Mouse (Mus musculus) forebrain, embryonic 15.5 days (tissue): ENCODE measurements around the gene Zfp759. TPM values are rescaled to one million over a fixed set of nuclear protein-coding genes. Genes with fewer than 3 reads are reported as not detected.
"Not testable (repeated sequence)": the region's sequence is repeated elsewhere in the genome, so short reads cannot be mapped to it uniquely, and the experiment has no call there.

ENCODE experiments used
- ATAC-seq: fragments of 200-750 bp; cut with Nextera tagmentation; replicated peaks from 2 replicates; pipeline ENCODE4 v1.8.0; 2017; ENCODE audit warnings: mild to moderate bottlenecking, moderate TSS enrichment, moderate library complexity
- H3K27ac ChIP-seq: fragments of 300-500 bp; sonication (generic); replicated peaks from 2 replicates; pipeline ENCODE4 v1.5.1; 2015; ENCODE audit warnings: mild to moderate bottlenecking, inconsistent platforms
- H3K27me3 ChIP-seq: fragments of 300-500 bp; sonication (generic); 2 replicates; pipeline ENCODE4 v1.6.1; 2015; ENCODE audit warnings: inconsistent platforms
- H3K36me3 ChIP-seq: fragments of 300-500 bp; sonication (generic); 2 replicates; pipeline ENCODE4 v1.6.1; 2015; ENCODE audit warnings: mild to moderate bottlenecking, inconsistent platforms
- H3K4me1 ChIP-seq: fragments of 300-500 bp; sonication (generic); 2 replicates; pipeline ENCODE4 v1.6.1; 2015; ENCODE audit warnings: inconsistent platforms
- H3K4me2 ChIP-seq: fragments of 300-500 bp; sonication (generic); replicated peaks from 2 replicates; pipeline ENCODE4 v1.6.1; 2015; ENCODE audit warnings: mild to moderate bottlenecking, inconsistent platforms
- H3K4me3 ChIP-seq: fragments of 300-500 bp; sonication (generic); 2 replicates; pipeline ENCODE4 v1.5.1; 2015; ENCODE audit warnings: mild to moderate bottlenecking, inconsistent platforms
- H3K9ac ChIP-seq: fragments of 300-500 bp; sonication (generic); replicated peaks from 2 replicates; pipeline ENCODE4 v1.6.1; 2015; ENCODE audit warnings: mild to moderate bottlenecking, inconsistent platforms
- H3K9me3 ChIP-seq: fragments of 300-500 bp; sonication (generic); 2 replicates; pipeline ENCODE4 v1.6.1; 2016; ENCODE audit warnings: inconsistent platforms
- WGBS: fragments of 180-500 bp; shearing (Covaris S2); methylation state at CpG from one replicate; pipeline ENCODE4 v1.1.7; 2015; ENCODE audit warnings: mixed read lengths; 5-methylcytosine and 5-hydroxymethylcytosine counted together
- polyA plus RNA-seq: library from polyadenylated mRNA; unstranded; fragments of >200 nt; fragmentation: Nextera tagmentation; extraction: Ambion mirVana; gene quantifications from 2 replicates; pipeline ENCODE4 v1.2.1, GENCODE M21; 2015

Gene Zfp759
- 3.5 and 3.6 TPM in 2 replicates for polyA plus RNA-seq

DNA sequence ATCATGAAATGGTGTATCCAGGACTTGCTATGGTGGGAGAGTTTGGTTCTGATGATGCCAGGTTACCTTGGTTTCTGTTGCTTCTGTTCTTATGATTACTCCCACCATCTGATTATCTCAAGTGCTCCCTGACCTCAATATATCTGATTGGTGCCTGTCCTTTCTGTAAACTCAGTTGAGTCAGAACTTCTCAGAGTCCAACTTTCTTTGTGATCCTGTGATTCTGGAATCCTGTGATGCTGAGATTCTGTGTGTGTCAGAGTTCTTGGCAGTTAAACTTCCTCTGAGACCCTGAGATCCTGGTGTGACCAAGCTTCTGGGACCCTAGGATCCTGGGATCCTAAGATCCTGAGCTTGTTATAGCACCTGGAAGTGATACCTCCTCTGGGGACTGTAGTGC, at the start of gene Zfp759:
TSS of gene Zfp759 (plus strand) at position 301 of the 400 bp plus-strand sequence.
- H3K4me1 ChIP-seq, H3K9ac ChIP-seq, H3K9me3 ChIP-seq, H3K27me3 ChIP-seq, ATAC-seq, H3K36me3 ChIP-seq, H3K4me2 ChIP-seq, H3K27ac ChIP-seq, H3K4me3 ChIP-seq: not testable (repeated sequence)

- Histone ChIP-seq H3K9me3 (peaks cover 57% of the 10 kb centered on the region), H3K4me1 (no peaks in the 10 kb centered on the region), H3K9ac (no peak overlapping the region), H3K27me3 (no peaks in the 10 kb centered on the region), H3K27ac (no peak overlapping the region), H3K4me3 (no peak overlapping the region), H3K4me2 (no peak overlapping the region), H3K36me3 (peaks cover 69% of the 10 kb centered on the region)
- WGBS, result 92% methylated on average over 2 of the region's 2 CpGs
- ATAC-seq, result no peak
Measured at GRCm38 (mm10) chr13:67072786-67073185, 48.7 kb upstream of the Zfp759 start.

- no peak overlapping the region for H3K4me2 ChIP-seq
- H3K36me3 ChIP-seq, result peaks cover 52% of the 10 kb centered on the region
- H3K9me3 ChIP-seq, result peaks cover 34% of the 10 kb centered on the region
- no peak for ATAC-seq
- H3K4me3 ChIP-seq, result no peak overlapping the region
- no peaks in the 10 kb centered on the region for H3K27me3 ChIP-seq
- no peak overlapping the region for H3K9ac ChIP-seq
- H3K27ac ChIP-seq, result no peak overlapping the region
- peaks cover 16% of the 10 kb centered on the region for H3K4me1 ChIP-seq
- 96% methylated on average over 2 of the region's 2 CpGs for WGBS
Measured at GRCm38 (mm10) chr13:67077244-67077643, 44.2 kb upstream of the Zfp759 start.

- Histone ChIP-seq H3K4me2 (peak overlapping the region; percentile 77), H3K4me1 (peaks cover 16% of the 10 kb centered on the region), H3K9ac (peak overlapping the region; percentile 70), H3K9me3 (peaks cover 8% of the 10 kb centered on the region; the same call in 1 of the 2 replicates), H3K27ac (peak overlapping the region; percentile 68), H3K4me3 (peak overlapping the region; percentile 79), H3K36me3 (peaks cover 24% of the 10 kb centered on the region), H3K27me3 (no peaks in the 10 kb centered on the region)
- peak; percentile 97 for ATAC-seq
- WGBS, result under 1% methylated on average over 24 of the region's 24 CpGs
Measured at GRCm38 (mm10) chr13:67081142-67081713, 40.2 kb upstream of the Zfp759 start.

- peaks cover 16% of the 10 kb centered on the region for H3K4me1 ChIP-seq
- peaks cover 17% of the 10 kb centered on the region for H3K36me3 ChIP-seq
- ATAC-seq, result 0 out of 2 replicates have a peak, but pooled peaks have one; percentile 3
- H3K27me3 ChIP-seq, result no peaks in the 10 kb centered on the region
- peak overlapping the region; percentile 70 for H3K9ac ChIP-seq
- peak overlapping the region; percentile 79 for H3K4me3 ChIP-seq
- peak overlapping the region; percentile 68 for H3K27ac ChIP-seq
- WGBS, result 84% methylated on average over 1 of the region's 1 CpGs
- peak overlapping the region; percentile 77 for H3K4me2 ChIP-seq
- H3K9me3 ChIP-seq, result peaks cover 8% of the 10 kb centered on the region; the same call in 1 of the 2 replicates
Measured at GRCm38 (mm10) chr13:67081946-67082345, 39.5 kb upstream of the Zfp759 start.

GRCm38 (mm10) chr13:67090154-67090553, 31.3 kb upstream of the Zfp759 start:
- Histone ChIP-seq H3K4me3 (no peak overlapping the region), H3K36me3 (no peaks in the 10 kb centered on the region), H3K27ac (no peak overlapping the region), H3K4me1 (no peaks in the 10 kb centered on the region), H3K9me3 (no peaks in the 10 kb centered on the region), H3K27me3 (no peaks in the 10 kb centered on the region), H3K4me2 (no peak overlapping the region), H3K9ac (no peak overlapping the region)
- WGBS, result 88% methylated on average over 1 of the region's 1 CpGs
- ATAC-seq, result no peak

DNA sequence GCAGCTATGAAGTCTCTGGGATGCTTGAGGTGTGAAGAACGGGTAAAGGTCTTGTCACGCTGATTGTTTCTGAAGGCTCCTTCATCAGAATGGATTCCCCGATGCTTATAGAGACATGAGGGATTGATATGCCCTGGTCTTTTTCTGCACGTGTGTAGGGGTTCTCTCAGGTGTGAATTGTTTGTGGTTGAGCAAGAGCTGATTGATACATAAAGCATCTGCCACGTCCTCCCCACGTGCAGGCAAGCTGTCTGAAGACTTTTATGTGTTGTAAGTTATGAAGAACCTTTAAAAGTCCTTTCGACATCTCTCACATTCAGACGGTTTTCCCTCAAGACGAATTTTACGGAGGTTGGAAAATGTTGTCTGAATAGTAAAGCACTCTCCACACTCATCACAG, 23.6 kb upstream of the Zfp759 start, which contains the start of gene Zfp708:
TSS of gene Zfp708 (minus strand) at position 101 of the 400 bp plus-strand sequence.
- no peaks in the 10 kb centered on the region for H3K4me1 ChIP-seq
- WGBS, result 91% methylated on average over 10 of the region's 10 CpGs
- H3K9ac ChIP-seq, result no peak within 1 kb of the TSS
- no peak for ATAC-seq
- no peak within 1 kb of the TSS for H3K4me2 ChIP-seq
- no peaks in the 10 kb centered on the region for H3K36me3 ChIP-seq
- H3K4me3 ChIP-seq, result no peak within 1 kb of the TSS
- H3K27me3 ChIP-seq, result no peaks in the 10 kb centered on the region
- no peaks in the 10 kb centered on the region for H3K9me3 ChIP-seq
- H3K27ac ChIP-seq, result no peak within 1 kb of the TSS

GRCm38 (mm10) chr13:67107681-67108080, 13.8 kb upstream of the Zfp759 start:
- Histone ChIP-seq H3K4me1 (peaks cover 9% of the 10 kb centered on the region), H3K4me2 (peak overlapping the region; percentile 75), H3K36me3 (no peaks in the 10 kb centered on the region), H3K9ac (peak overlapping the region; percentile 56; the same call in 1 of the 2 replicates), H3K27ac (no peak overlapping the region), H3K27me3 (no peaks in the 10 kb centered on the region), H3K9me3 (no peaks in the 10 kb centered on the region), H3K4me3 (peak overlapping the region; percentile 55)
- ATAC-seq, result no peak
- 71% methylated on average over 9 of the region's 9 CpGs for WGBS

- H3K9ac ChIP-seq, result peak within 1 kb of the TSS; percentile 56
- H3K9me3 ChIP-seq, result no peaks in the 10 kb centered on the region
- H3K4me1 ChIP-seq, result peaks cover 9% of the 10 kb centered on the region
- peak within 1 kb of the TSS; percentile 51 for H3K27ac ChIP-seq
- H3K4me2 ChIP-seq, result peak within 1 kb of the TSS; percentile 75
- H3K36me3 ChIP-seq, result no peaks in the 10 kb centered on the region
- H3K27me3 ChIP-seq, result no peaks in the 10 kb centered on the region
- ATAC-seq, result peak; percentile 99
- H3K4me3 ChIP-seq, result peak within 1 kb of the TSS; percentile 55
- under 1% methylated on average over 17 of the region's 17 CpGs for whole genome bisulfite sequencing
Measured at GRCm38 (mm10) chr13:67108194-67108820, 13.2 kb upstream of the Zfp759 start, which contains the start of gene Gm28557. Gene Gm28557 (minus strand): TSS chr13:67108604.

GRCm38 (mm10) chr13:67108821-67109206, 12.6 kb upstream of the Zfp759 start:
- Histone ChIP-seq H3K36me3 (no peaks in the 10 kb centered on the region), H3K9me3 (no peaks in the 10 kb centered on the region), H3K4me3 (peak overlapping the region; percentile 55), H3K9ac (peak overlapping the region; percentile 17; the same call in 1 of the 2 replicates), H3K27ac (peak overlapping the region; percentile 29; the same call in 1 of the 2 replicates), H3K4me2 (peak overlapping the region; percentile 75), H3K4me1 (peaks cover 9% of the 10 kb centered on the region), H3K27me3 (no peaks in the 10 kb centered on the region)
- peak; percentile 63 for ATAC-seq
- 4% methylated on average over 9 of the region's 9 CpGs for WGBS

DNA sequence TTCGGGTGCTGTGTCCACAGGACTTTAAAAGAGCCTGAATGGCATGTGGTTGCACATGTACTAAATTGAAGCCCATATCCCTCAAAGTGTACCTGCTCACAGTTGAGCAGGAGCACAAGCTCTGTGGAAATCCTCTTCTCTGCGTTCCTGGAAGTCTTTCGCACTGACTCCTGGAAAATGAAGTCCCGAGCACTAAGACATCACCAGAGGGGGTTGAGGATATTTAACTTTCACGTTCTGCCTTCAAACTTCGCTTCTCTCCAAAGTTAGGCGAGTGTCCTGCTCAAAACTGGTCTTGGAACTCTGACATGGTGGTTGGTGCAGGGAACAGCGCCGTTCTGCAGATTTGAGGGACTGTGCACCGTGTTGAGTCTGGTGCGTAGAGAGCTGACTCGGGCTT, 9.4 kb upstream of the Zfp759 start:
- H3K9ac ChIP-seq, result no peak overlapping the region
- H3K4me3 ChIP-seq, result no peak overlapping the region
- no peak overlapping the region for H3K27ac ChIP-seq
- H3K4me2 ChIP-seq, result no peak overlapping the region
- peaks cover 9% of the 10 kb centered on the region for H3K4me1 ChIP-seq
- 86% methylated on average over 12 of the region's 12 CpGs for WGBS
- H3K36me3 ChIP-seq, result no peaks in the 10 kb centered on the region
- no peak for ATAC-seq
- no peaks in the 10 kb centered on the region for H3K27me3 ChIP-seq
- no peaks in the 10 kb centered on the region for H3K9me3 ChIP-seq

DNA sequence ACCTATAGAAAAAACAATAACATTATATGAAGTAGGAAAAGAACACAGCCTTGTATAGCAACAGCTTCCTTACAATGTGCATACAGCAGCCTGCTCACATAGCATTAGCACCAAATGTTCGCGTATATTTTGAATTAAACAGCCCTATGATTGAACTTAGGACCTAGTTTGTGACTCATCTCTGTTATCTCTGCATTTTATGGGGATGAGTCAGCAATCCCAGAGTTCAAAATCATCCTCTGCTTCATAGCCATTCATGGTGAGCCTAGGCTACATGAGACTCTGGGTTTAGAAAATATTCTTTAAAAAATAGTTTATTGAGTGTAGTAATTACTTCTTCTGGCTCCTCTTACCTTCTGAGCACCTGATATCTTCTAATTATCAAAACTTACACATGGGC, 8.2 kb upstream of the Zfp759 start:
- Histone ChIP-seq H3K36me3 (no peaks in the 10 kb centered on the region), H3K9ac (no peak overlapping the region), H3K4me3 (no peak overlapping the region), H3K4me2 (no peak overlapping the region), H3K9me3 (no peaks in the 10 kb centered on the region), H3K27ac (no peak overlapping the region), H3K27me3 (no peaks in the 10 kb centered on the region), H3K4me1 (0 out of 2 replicates have a peak, but pooled peaks cover 3% of the 10 kb centered on the region)
- WGBS, result 90% methylated on average over 2 of the region's 2 CpGs
- no peak for ATAC-seq
